Mouse (Mus musculus) limb, embryonic 11.5 days (tissue): ENCODE measurements around the gene Smim24. TPM values are rescaled to one million over a fixed set of nuclear protein-coding genes. Genes with fewer than 3 reads are reported as not detected.

ENCODE experiments used
- ATAC-seq: fragments of 200-750 bp; cut with Nextera tagmentation; 2 replicates; pipeline ENCODE4 v1.8.0; 2017; ENCODE audit warnings: low read depth; ENCODE audit not compliant: insufficient number of reproducible peaks, low FRiP score, low TSS enrichment
- DNase-seq: peaks from one replicate; pipeline ENCODE4 v3.0.0-alpha.2; 2015; ENCODE audit warnings: low spot score
- H3K27ac ChIP-seq: fragments of 300-500 bp; sonication (generic); replicated peaks from 2 replicates; pipeline ENCODE4 v1.5.1; 2014; ENCODE audit warnings: low read depth, mild to moderate bottlenecking, low read length
- H3K27me3 ChIP-seq: fragments of 300-500 bp; sonication (generic); 2 replicates; pipeline ENCODE4 v1.6.1; 2014; ENCODE audit warnings: mild to moderate bottlenecking, low read length, mixed read lengths; ENCODE audit not compliant: control insufficient read depth, insufficient read depth
- H3K36me3 ChIP-seq: fragments of 300-500 bp; sonication (generic); 2 replicates; pipeline ENCODE4 v1.6.1; 2014; ENCODE audit warnings: mild to moderate bottlenecking, low read length, moderate library complexity, mixed read lengths; ENCODE audit not compliant: control insufficient read depth, insufficient read depth
- H3K4me1 ChIP-seq: fragments of 300-500 bp; sonication (generic); 2 replicates; pipeline ENCODE4 v1.6.1; 2014; ENCODE audit warnings: low read length, mixed read lengths; ENCODE audit not compliant: control insufficient read depth, insufficient read depth
- H3K4me2 ChIP-seq: fragments of 300-500 bp; sonication (generic); 2 replicates; pipeline ENCODE4 v1.6.1; 2014; ENCODE audit warnings: low read depth, mild to moderate bottlenecking, moderate library complexity; ENCODE audit not compliant: severe bottlenecking
- H3K4me3 ChIP-seq: fragments of 300-500 bp; sonication (generic); 2 replicates; pipeline ENCODE4 v1.5.1; 2014; ENCODE audit warnings: low read depth, low read length
- H3K9ac ChIP-seq: fragments of 300-500 bp; sonication (generic); 2 replicates; pipeline ENCODE4 v1.6.1; 2014; ENCODE audit warnings: mild to moderate bottlenecking, low read length
- H3K9me3 ChIP-seq: fragments of 300-500 bp; sonication (generic); 2 replicates; pipeline ENCODE4 v1.6.1; 2016; ENCODE audit warnings: low read length; ENCODE audit not compliant: control insufficient read depth
- WGBS: fragments of 180-500 bp; shearing (Covaris S2); extraction: QIAGEN DNeasy Blood & Tissue Kit; methylation state at CpG from one replicate; pipeline ENCODE4 v1.1.7; 2014; 5-methylcytosine and 5-hydroxymethylcytosine counted together
- polyA plus RNA-seq: library from polyadenylated mRNA; unstranded; fragments of >200 nt; fragmentation: Nextera tagmentation; extraction: Ambion mirVana; gene quantifications from 2 replicates; pipeline ENCODE4 v1.2.1, GENCODE M21; 2014

Gene Smim24
- polyA plus RNA-seq, 1 experiment from 2014 or later: 3.4 TPM

DNA sequence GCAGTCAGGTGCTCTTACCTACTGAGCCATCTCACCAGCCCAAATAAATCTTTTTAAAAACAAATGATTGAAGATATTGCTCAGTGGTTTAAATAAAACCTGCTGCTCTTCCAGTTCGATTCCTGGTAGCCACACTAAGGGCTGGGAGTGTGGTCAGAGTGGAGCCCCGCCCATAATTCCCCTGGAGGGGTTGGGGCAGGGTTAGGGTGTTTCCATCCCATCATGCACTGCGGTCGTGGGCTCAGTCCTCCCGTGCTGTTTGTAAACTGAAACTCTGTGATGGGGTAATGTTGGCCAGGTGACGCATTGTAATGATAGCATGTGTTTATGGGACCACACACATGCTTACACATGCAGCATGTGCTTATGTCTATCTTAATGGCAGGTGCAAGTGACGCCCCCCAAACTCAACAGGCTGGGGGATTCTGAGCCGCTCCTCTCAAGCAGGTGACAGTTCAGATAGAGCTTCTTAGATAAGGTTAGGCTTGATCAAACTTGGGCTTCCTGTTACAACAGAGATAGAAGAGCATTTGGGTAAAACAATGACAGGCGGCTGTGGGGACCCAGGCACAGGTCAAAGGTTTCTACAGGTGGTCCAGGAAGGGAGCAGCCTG is 41.1 kb upstream of the Smim24 start:
- no peaks in the 10 kb centered on the region for H3K9me3 ChIP-seq
- ATAC-seq: no peak
- H3K27ac ChIP-seq: no peak overlapping the region
- no peak for DNase-seq
- H3K36me3 ChIP-seq: peaks cover 2% of the 10 kb centered on the region; the same call in 1 of the 2 replicates
- no peaks in the 10 kb centered on the region for H3K27me3 ChIP-seq
- H3K4me3 ChIP-seq: no peak overlapping the region
- 23% methylated on average over 9 of the region's 9 CpGs for WGBS
- H3K4me2 ChIP-seq: 0 out of 2 replicates have a peak overlapping the region, but pooled peaks have one; percentile 4
- no peak overlapping the region for H3K9ac ChIP-seq
- peaks cover 16% of the 10 kb centered on the region for H3K4me1 ChIP-seq

- DNase-seq (no peak), ATAC-seq (no peak)
- H3K4me3 ChIP-seq: no peak overlapping the region
- H3K4me1 ChIP-seq: peaks cover 13% of the 10 kb centered on the region; the same call in 1 of the 2 replicates
- H3K4me2 ChIP-seq: no peak overlapping the region
- H3K36me3 ChIP-seq: no peaks in the 10 kb centered on the region; the same call in 1 of the 2 replicates
- H3K27ac ChIP-seq: no peak overlapping the region
- no peaks in the 10 kb centered on the region for H3K9me3 ChIP-seq
- WGBS: 57% methylated on average over 9 of the region's 9 CpGs
- H3K9ac ChIP-seq: no peak overlapping the region
- no peaks in the 10 kb centered on the region for H3K27me3 ChIP-seq
Measured at GRCm38 (mm10) chr10:81354738-81355477, 37.9 kb upstream of the Smim24 start.

- DNase-seq (no peak), ATAC-seq (no peak)
- Histone ChIP-seq H3K4me3 (no peak overlapping the region), H3K4me2 (no peak overlapping the region), H3K36me3 (peaks cover 2% of the 10 kb centered on the region; the same call in 1 of the 2 replicates), H3K9me3 (no peaks in the 10 kb centered on the region), H3K9ac (no peak overlapping the region), H3K27ac (no peak overlapping the region), H3K4me1 (peaks cover 13% of the 10 kb centered on the region; the same call in 1 of the 2 replicates), H3K27me3 (no peaks in the 10 kb centered on the region)
- WGBS: 81% methylated on average over 4 of the region's 4 CpGs
Measured at GRCm38 (mm10) chr10:81355533-81355932, 37.3 kb upstream of the Smim24 start.

DNA sequence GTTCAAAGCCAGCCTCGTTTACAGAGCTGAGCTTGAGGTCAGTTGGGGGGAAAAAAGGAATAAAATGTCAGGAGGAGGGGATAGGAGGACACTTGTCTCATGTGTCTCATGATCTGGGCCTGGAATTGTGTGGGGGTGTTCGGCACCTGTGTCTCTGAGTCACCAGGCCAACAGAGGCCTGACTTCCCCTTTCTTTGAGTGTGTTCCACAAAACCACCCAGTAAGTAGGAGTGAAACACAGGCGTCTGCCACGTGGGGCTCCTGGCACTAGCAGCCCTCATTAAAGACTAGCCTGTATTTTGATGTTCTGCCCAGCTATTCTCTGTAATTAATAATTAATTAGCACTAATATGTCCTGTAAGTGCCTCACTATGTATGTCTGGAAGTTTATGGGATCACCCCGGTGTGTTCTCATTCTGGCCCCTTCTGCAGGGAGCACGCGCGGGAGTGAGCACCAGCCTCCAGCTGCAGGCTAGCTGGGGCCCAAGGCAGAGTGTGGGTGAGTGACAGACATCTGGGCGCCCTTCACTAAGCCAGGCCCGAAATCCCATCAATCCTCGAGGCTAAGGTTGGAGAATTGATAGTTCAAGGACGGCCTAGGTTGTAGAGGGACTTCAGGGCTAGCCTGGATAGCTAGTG is 36.4 kb upstream of the Smim24 start:
- ATAC-seq (no peak), DNase-seq (no peak)
- H3K27me3 ChIP-seq: no peaks in the 10 kb centered on the region
- H3K4me3 ChIP-seq: peak overlapping the region; percentile 77; the same call in 1 of the 2 replicates
- no peak overlapping the region for H3K27ac ChIP-seq
- H3K9ac ChIP-seq: no peak overlapping the region
- peak overlapping the region; percentile 99 for H3K4me2 ChIP-seq
- WGBS: 48% methylated on average over 12 of the region's 12 CpGs
- peaks cover 2% of the 10 kb centered on the region; the same call in 1 of the 2 replicates for H3K36me3 ChIP-seq
- H3K4me1 ChIP-seq: peaks cover 13% of the 10 kb centered on the region; the same call in 1 of the 2 replicates
- H3K9me3 ChIP-seq: no peaks in the 10 kb centered on the region

DNA sequence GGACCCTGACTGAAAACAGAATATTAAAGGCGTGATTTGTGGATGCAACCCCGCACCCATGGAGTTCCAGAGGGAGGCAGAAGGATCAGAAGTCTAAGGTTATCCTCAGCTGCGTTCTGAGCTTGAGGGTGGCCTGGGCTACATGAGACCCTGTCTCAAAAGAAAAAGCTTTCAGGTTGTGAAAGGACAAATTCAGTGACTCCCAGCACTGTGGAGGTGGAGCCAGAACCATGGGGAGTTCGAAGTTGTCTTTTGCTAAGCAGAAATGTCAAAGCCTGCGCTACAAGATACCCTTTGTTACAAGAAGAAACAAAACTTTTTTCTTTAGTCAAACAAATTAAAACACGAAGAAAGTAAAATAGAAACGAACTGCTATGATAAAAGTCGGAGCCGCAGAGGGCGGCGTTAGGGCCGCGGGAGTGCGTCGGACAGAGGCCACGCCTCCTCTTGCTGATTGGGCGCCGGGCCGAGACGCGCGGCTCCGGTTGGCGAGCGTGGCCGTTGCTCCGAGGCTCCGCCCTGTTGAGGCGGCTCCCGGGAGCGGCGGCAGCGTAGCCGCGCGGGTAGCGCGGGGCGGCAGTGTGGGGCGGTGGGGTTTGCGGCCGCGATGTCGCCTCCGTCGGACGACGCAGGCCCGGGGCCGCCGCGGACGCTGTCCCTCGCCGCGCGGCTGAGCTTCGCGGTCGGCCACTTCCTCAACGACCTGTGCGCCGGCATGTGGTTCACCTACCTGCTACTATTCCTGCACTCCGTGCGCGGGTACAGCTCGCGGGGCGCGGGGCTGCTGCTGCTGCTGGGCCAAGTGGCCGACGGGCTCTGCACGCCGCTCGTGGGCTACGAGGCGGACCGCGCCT is 35.6 kb upstream of the Smim24 start, which contains the start of gene Mfsd12:
Gene Mfsd12 (plus strand): TSS at position 501 of the 854 bp plus-strand sequence.
- DNase-seq: peak; percentile 86
- no peaks in the 10 kb centered on the region for H3K9me3 ChIP-seq
- peak within 1 kb of the TSS; percentile 77 for H3K4me3 ChIP-seq
- peak within 1 kb of the TSS; percentile 99 for H3K4me2 ChIP-seq
- H3K27ac ChIP-seq: no peak within 1 kb of the TSS
- 2% methylated on average over 73 of the region's 79 CpGs for WGBS
- peak; percentile 85 for ATAC-seq
- peak within 1 kb of the TSS; percentile 75 for H3K9ac ChIP-seq
- H3K36me3 ChIP-seq: peaks cover 2% of the 10 kb centered on the region; the same call in 1 of the 2 replicates
- H3K4me1 ChIP-seq: peaks cover 13% of the 10 kb centered on the region; the same call in 1 of the 2 replicates
- no peaks in the 10 kb centered on the region for H3K27me3 ChIP-seq

- Histone ChIP-seq H3K27me3 (peaks cover 7% of the 10 kb centered on the region), H3K9ac (peak overlapping the region; percentile 75), H3K4me2 (peak overlapping the region; percentile 99), H3K4me1 (peaks cover 13% of the 10 kb centered on the region; the same call in 1 of the 2 replicates), H3K27ac (no peak overlapping the region), H3K4me3 (peak overlapping the region; percentile 77), H3K36me3 (peaks cover 2% of the 10 kb centered on the region; the same call in 1 of the 2 replicates), H3K9me3 (no peaks in the 10 kb centered on the region)
- DNase-seq (no peak), ATAC-seq (no peak)
- WGBS: 29% methylated on average over 4 of the region's 4 CpGs
Measured at GRCm38 (mm10) chr10:81358209-81358608, 34.6 kb upstream of the Smim24 start.

GRCm38 (mm10) chr10:81358841-81359240 is 34.0 kb upstream of the Smim24 start:
- peaks cover 14% of the 10 kb centered on the region for H3K27me3 ChIP-seq

More at GRCm38 (mm10) chr10:81358841-81359240, 34.0 kb upstream of the Smim24 start:
- no peak for ATAC-seq
- Histone ChIP-seq H3K9me3 (no peaks in the 10 kb centered on the region), H3K9ac (no peak overlapping the region), H3K4me1 (peaks cover 18% of the 10 kb centered on the region), H3K4me3 (0 out of 2 replicates have a peak overlapping the region, but pooled peaks have one; percentile 77), H3K36me3 (peaks cover 2% of the 10 kb centered on the region; the same call in 1 of the 2 replicates), H3K27ac (no peak overlapping the region), H3K4me2 (no peak overlapping the region)
- DNase-seq: no peak
- WGBS: 67% methylated on average over 1 of the region's 1 CpGs
